Mouse (Mus musculus): ENCODE measurements around the gene Npy1r. TPM values are rescaled to one million over a fixed set of nuclear protein-coding genes. Genes with fewer than 3 reads are reported as not detected.

Npy1r gene
- total and polyA plus RNA-seq, 3 experiments = not detected

DNA sequence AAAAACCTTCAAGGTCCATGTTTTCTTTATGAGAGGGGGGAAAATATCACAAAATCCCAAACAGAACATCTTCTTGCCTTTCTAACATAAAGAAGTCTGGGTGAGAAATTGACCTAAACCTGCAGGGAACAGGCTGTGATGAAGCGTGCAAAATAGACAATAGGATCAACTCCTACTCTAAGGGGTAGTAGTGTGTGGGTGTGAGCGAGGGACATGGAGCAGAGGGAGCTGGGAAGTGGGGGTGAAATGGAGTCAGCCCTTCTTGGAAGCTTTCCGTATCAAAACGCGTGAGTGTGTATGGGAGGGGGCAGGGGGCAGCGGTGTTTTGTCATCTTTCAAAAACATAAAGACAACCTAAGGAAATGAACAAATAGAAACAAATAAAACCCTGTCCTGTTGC lies 8.6 kb upstream of the Npy1r start:
- H3K9ac ChIP-seq (ENCODE audit: insufficient read depth, low read depth) = no peak overlapping the region
- H3K4me1 ChIP-seq (ENCODE audit: control insufficient read depth in 1 of 2, insufficient read depth in 2 of 2) = no peaks in the 10 kb centered on the region
- in situ Hi-C loops (cut with MboI; ENCODE audit: low pct_ligation_motif_present, low pct_unique_long_range_greater_than_20kb, low sequenced_read_pairs) (no loop called here), dilution Hi-C loops (cut with MboI; ENCODE audit: extremely low pct_ligation_motif_present, extremely low pct_unique_long_range_greater_than_20kb, low sequenced_read_pairs) (no loop called here)
- H3K36me3 ChIP-seq (replicated peaks in 1 of 2; ENCODE audit: control insufficient read depth in 1 of 2, insufficient read depth in 1 of 2, low read length in 1 of 2) = no peaks in the 10 kb centered on the region
- no peak overlapping the region for H3K4me2 ChIP-seq (ENCODE audit: insufficient read depth, low read depth, poor library complexity, severe bottlenecking)
- H3K9me3 ChIP-seq (replicated peaks; ENCODE audit: low read length) = no peaks in the 10 kb centered on the region
- H3K79me2 ChIP-seq (replicated peaks; ENCODE audit: control insufficient read depth, extremely low read depth, insufficient read depth, poor library complexity, severe bottlenecking) = no peaks in the 10 kb centered on the region
- no peaks in the 10 kb centered on the region for H3K27me3 ChIP-seq (replicated peaks)
- H3K27ac ChIP-seq (ENCODE audit: insufficient read depth, low read depth) = no peak overlapping the region
- no peak overlapping the region for H3K4me3 ChIP-seq (replicated peaks in 1 of 3; ENCODE audit: low read depth in 2 of 3, low read length in 2 of 3, poor library complexity in 1 of 3)
- TF ChIP-seq MXI1 (IDR thresholded peaks at IDR 0.05; ENCODE audit: low read depth, low read length) (no peak), EP300 (IDR thresholded peaks at IDR 0.05; ENCODE audit: low read length) (no peak), ZMIZ1 (IDR thresholded peaks at IDR 0.05; ENCODE audit: low read depth, low read length) (no peak), IRF4 (IDR thresholded peaks at IDR 0.05; ENCODE audit: low read depth, low read length) (no peak), POLR2A (IDR thresholded peaks at IDR 0.05; ENCODE audit: low read depth, low read length) (no peak), NRF1 (IDR thresholded peaks at IDR 0.05; ENCODE audit: low read depth, low read length) (no peak), CHD1 (IDR thresholded peaks at IDR 0.05; ENCODE audit: low read depth, low read length) (no peak), KAT2A (IDR thresholded peaks at IDR 0.05; ENCODE audit: insufficient replicate concordance, low read length) (no peak), ZC3H11A (IDR thresholded peaks at IDR 0.05; ENCODE audit: low read depth, low read length) (no peak), ZKSCAN1 (IDR thresholded peaks at IDR 0.05; ENCODE audit: borderline replicate concordance, low read depth, low read length) (no peak), UBTF (IDR thresholded peaks at IDR 0.05; ENCODE audit: low read depth, low read length) (no peak), POLR2AphosphoS2 (IDR thresholded peaks at IDR 0.05; ENCODE audit: low read depth, low read length) (no peak)
- no peak for DNase-seq (ENCODE audit: extremely low read depth)

DNA sequence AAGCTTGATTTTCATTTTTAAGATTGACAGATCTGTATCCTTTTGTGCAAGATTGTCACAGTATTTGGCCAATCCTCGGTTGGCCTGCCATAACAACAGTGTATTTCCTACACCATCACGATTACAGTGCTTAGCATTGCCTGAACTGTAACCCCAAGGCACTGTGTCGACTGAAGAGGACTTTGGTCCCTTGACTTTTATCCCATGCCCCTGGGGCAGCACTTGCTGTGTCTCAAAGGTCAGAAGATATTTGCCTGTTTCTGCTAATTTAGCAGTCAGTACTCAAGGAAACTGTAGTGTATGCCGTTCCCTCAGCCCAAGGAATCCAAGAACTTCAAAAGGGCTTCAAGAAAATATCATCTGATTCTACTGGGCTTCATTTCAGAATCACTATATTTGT lies 8.2 kb upstream of the Npy1r start:
- Histone ChIP-seq H3K4me1 (ENCODE audit: control insufficient read depth in 1 of 2, insufficient read depth in 2 of 2) (no peaks in the 10 kb centered on the region), H3K79me2 (replicated peaks; ENCODE audit: control insufficient read depth, extremely low read depth, insufficient read depth, poor library complexity, severe bottlenecking) (no peaks in the 10 kb centered on the region), H3K27ac (ENCODE audit: insufficient read depth, low read depth) (no peak overlapping the region), H3K27me3 (replicated peaks) (no peaks in the 10 kb centered on the region), H3K4me3 (replicated peaks in 1 of 3; ENCODE audit: low read depth in 2 of 3, low read length in 2 of 3, poor library complexity in 1 of 3) (no peak overlapping the region), H3K4me2 (ENCODE audit: insufficient read depth, low read depth, poor library complexity, severe bottlenecking) (no peak overlapping the region), H3K9ac (ENCODE audit: insufficient read depth, low read depth) (no peak overlapping the region), H3K9me3 (replicated peaks; ENCODE audit: low read length) (no peaks in the 10 kb centered on the region), H3K36me3 (replicated peaks in 1 of 2; ENCODE audit: control insufficient read depth in 1 of 2, insufficient read depth in 1 of 2, low read length in 1 of 2) (no peaks in the 10 kb centered on the region)
- in situ Hi-C loops (cut with MboI; ENCODE audit: low pct_ligation_motif_present, low pct_unique_long_range_greater_than_20kb, low sequenced_read_pairs) (no loop called here), dilution Hi-C loops (cut with MboI; ENCODE audit: extremely low pct_ligation_motif_present, extremely low pct_unique_long_range_greater_than_20kb, low sequenced_read_pairs) (no loop called here)
- TF ChIP-seq ZNF384 (IDR thresholded peaks at IDR 0.05; ENCODE audit: low read depth, low read length) (no peak), GABPA (IDR thresholded peaks at IDR 0.05; ENCODE audit: insufficient replicate concordance, low read depth, low read length) (no peak), MAZ (IDR thresholded peaks at IDR 0.05; ENCODE audit: low read depth, low read length) (no peak), HCFC1 (IDR thresholded peaks at IDR 0.05; ENCODE audit: low read depth, low read length) (no peak)
- DNase-seq (ENCODE audit: extremely low read depth) = no peak
